Mouse (Mus musculus) thymus, adult 2 months (tissue): ENCODE results near the gene Pglyrp1.

Experiments
- CTCF ChIP-seq: fragments of 200-500 bp; IDR thresholded peaks from 2 replicates; pipeline ENCODE4 v1.5.1; 2012; ENCODE audit warnings: mild to moderate bottlenecking, control low read depth, low read length, moderate library complexity, borderline replicate concordance; ENCODE audit not compliant: control insufficient read depth, poor library complexity, insufficient read depth; ENCODE audit errors: extremely low read depth
- POLR2A ChIP-seq: fragments of 200-500 bp; IDR thresholded peaks from 2 replicates; pipeline ENCODE4 v1.6.1; 2012; ENCODE audit warnings: mild to moderate bottlenecking, low read length, control low read depth, moderate library complexity; ENCODE audit not compliant: control insufficient read depth, poor library complexity, insufficient read depth; ENCODE audit errors: extremely low read depth

GRCm38 (mm10) chr7:18886963-18887362 is 15.8 kb downstream of the Pglyrp1 start:
- TF ChIP-seq CTCF (no peak), POLR2A (no peak)
